Mouse (Mus musculus): ENCODE measurements around the gene Cnot9. TPM values are rescaled to one million over a fixed set of nuclear protein-coding genes. Genes with fewer than 3 reads are reported as not detected.

Cnot9 gene
- polyA plus RNA-seq, 1 experiment from 2014 or later, result 66.9 TPM

GRCm38 (mm10) chr1:74538650-74539049 is 32.8 kb downstream of the Cnot9 start:
- no peak overlapping the region for H3K27ac ChIP-seq
- no peaks in the 10 kb centered on the region for H3K9me3 ChIP-seq
- no peaks in the 10 kb centered on the region for H3K27me3 ChIP-seq
- H3K9ac ChIP-seq, result no peak overlapping the region
- H3K4me1 ChIP-seq, result peaks cover 3% of the 10 kb centered on the region; the same call in 1 of the 2 replicates
- no peak overlapping the region for H3K4me2 ChIP-seq
- no peak for ATAC-seq (ENCODE audit: borderline replicate concordance, extremely low read depth, low FRiP score, low TSS enrichment)
- H3K36me3 ChIP-seq, result no peaks in the 10 kb centered on the region
- H3K4me3 ChIP-seq, result no peak overlapping the region

GRCm38 (mm10) chr1:74542451-74542961 is 36.6 kb downstream of the Cnot9 start, which contains the start of gene Plcd4:
Gene Plcd4, plus strand, starts transcription at chr1:74542888.
- ATAC-seq (ENCODE audit: borderline replicate concordance, extremely low read depth, low FRiP score, low TSS enrichment), result no peak
- 7% methylated on average over 6 of the region's 6 CpGs for WGBS
- Histone ChIP-seq H3K27ac (no peak within 1 kb of the TSS), H3K4me3 (no peak within 1 kb of the TSS), H3K27me3 (no peaks in the 10 kb centered on the region), H3K9ac (no peak within 1 kb of the TSS), H3K36me3 (no peaks in the 10 kb centered on the region), H3K9me3 (no peaks in the 10 kb centered on the region), H3K4me2 (no peak within 1 kb of the TSS), H3K4me1 (peaks cover 3% of the 10 kb centered on the region; the same call in 1 of the 2 replicates)

GRCm38 (mm10) chr1:74544184-74544583 is 38.3 kb downstream of the Cnot9 start, which contains the start of gene Usp37:
Gene Usp37, minus strand, starts transcription at chr1:74544284.
- Histone ChIP-seq H3K36me3 (no peaks in the 10 kb centered on the region), H3K27me3 (no peaks in the 10 kb centered on the region), H3K4me3 (no peak within 1 kb of the TSS), H3K4me2 (no peak within 1 kb of the TSS), H3K4me1 (peaks cover 3% of the 10 kb centered on the region; the same call in 1 of the 2 replicates), H3K9me3 (no peaks in the 10 kb centered on the region), H3K9ac (no peak within 1 kb of the TSS), H3K27ac (no peak within 1 kb of the TSS)
- ATAC-seq (ENCODE audit: borderline replicate concordance, extremely low read depth, low FRiP score, low TSS enrichment), result no peak
- WGBS, result 69% methylated on average over 4 of the region's 4 CpGs

- H3K9me3 ChIP-seq, result no peaks in the 10 kb centered on the region
- no peaks in the 10 kb centered on the region for H3K27me3 ChIP-seq
- no peak overlapping the region for H3K4me3 ChIP-seq
- no peak overlapping the region for H3K27ac ChIP-seq
- no peak overlapping the region for H3K9ac ChIP-seq
- no peaks in the 10 kb centered on the region for H3K4me1 ChIP-seq
- H3K4me2 ChIP-seq, result no peak overlapping the region
- H3K36me3 ChIP-seq, result peaks cover 7% of the 10 kb centered on the region; the same call in 1 of the 2 replicates
- 75% methylated on average over 5 of the region's 5 CpGs for WGBS
- ATAC-seq (ENCODE audit: borderline replicate concordance, extremely low read depth, low FRiP score, low TSS enrichment), result no peak
These were observed 53.2 kb downstream of the Cnot9 start for GRCm38 (mm10) chr1:74559061-74559460.

GRCm38 (mm10) chr1:74565834-74566233 is 60.0 kb downstream of the Cnot9 start:
- no peaks in the 10 kb centered on the region for H3K4me1 ChIP-seq
- ATAC-seq (ENCODE audit: borderline replicate concordance, extremely low read depth, low FRiP score, low TSS enrichment), result no peak
- no peak overlapping the region for H3K9ac ChIP-seq
- no peak overlapping the region for H3K4me3 ChIP-seq
- 90% methylated on average over 6 of the region's 6 CpGs for WGBS
- H3K9me3 ChIP-seq, result no peaks in the 10 kb centered on the region
- H3K4me2 ChIP-seq, result no peak overlapping the region
- no peak overlapping the region for H3K27ac ChIP-seq
- H3K36me3 ChIP-seq, result peaks cover 61% of the 10 kb centered on the region
- no peaks in the 10 kb centered on the region for H3K27me3 ChIP-seq

GRCm38 (mm10) chr1:74569739-74570719 is 64.2 kb downstream of the Cnot9 start:
- H3K27me3 ChIP-seq, result no peaks in the 10 kb centered on the region
- no peak for ATAC-seq (ENCODE audit: borderline replicate concordance, extremely low read depth, low FRiP score, low TSS enrichment)
- no peak overlapping the region for H3K9ac ChIP-seq
- 92% methylated on average over 29 of the region's 29 CpGs for WGBS
- H3K4me3 ChIP-seq, result no peak overlapping the region
- H3K4me1 ChIP-seq, result no peaks in the 10 kb centered on the region
- peaks cover 86% of the 10 kb centered on the region for H3K36me3 ChIP-seq
- H3K27ac ChIP-seq, result no peak overlapping the region
- H3K4me2 ChIP-seq, result no peak overlapping the region
- no peaks in the 10 kb centered on the region for H3K9me3 ChIP-seq

Other genes starting within 250 kb of the Cnot9 start
- 0.19 TPM in 1 of 2 replicates, not detected in the other for gene Gpbar1, start 227.5 kb upstream of the Cnot9 start, polyA plus RNA-seq (2015; fragmentation: Nextera tagmentation; extraction: Ambion mirVana)
- 248 and 261 TPM in 2 replicates for gene Aamp, start 221.3 kb upstream of the Cnot9 start, polyA plus RNA-seq (2015; fragmentation: Nextera tagmentation; extraction: Ambion mirVana)
- 103 and 106 TPM in 2 replicates for gene Pnkd, start 221.1 kb upstream of the Cnot9 start, polyA plus RNA-seq (2015; fragmentation: Nextera tagmentation; extraction: Ambion mirVana)
- 38.0 and 44.4 TPM in 2 replicates for gene Tmbim1, start 200.4 kb upstream of the Cnot9 start, polyA plus RNA-seq (2015; fragmentation: Nextera tagmentation; extraction: Ambion mirVana)
- 1.1 TPM in 2 replicates for gene Catip, start 143.9 kb upstream of the Cnot9 start, polyA plus RNA-seq (2015; fragmentation: Nextera tagmentation; extraction: Ambion mirVana)
- gene Slc11a1, start 130.9 kb upstream of the Cnot9 start, polyA plus RNA-seq (2015; fragmentation: Nextera tagmentation; extraction: Ambion mirVana), result 4.5 and 4.6 TPM in 2 replicates
- 93.0 and 96.0 TPM in 2 replicates for gene Ctdsp1, start 114.5 kb upstream of the Cnot9 start, polyA plus RNA-seq (2015; fragmentation: Nextera tagmentation; extraction: Ambion mirVana)
- 0.34 and 0.40 TPM in 2 replicates for gene Vil1, start 96.7 kb upstream of the Cnot9 start, polyA plus RNA-seq (2015; fragmentation: Nextera tagmentation; extraction: Ambion mirVana)
- 0.68 and 0.80 TPM in 2 replicates for gene Plcd4, start 36.8 kb downstream of the Cnot9 start, polyA plus RNA-seq (2015; fragmentation: Nextera tagmentation; extraction: Ambion mirVana)
- 30.9 and 31.0 TPM in 2 replicates for gene Usp37, start 38.2 kb downstream of the Cnot9 start, polyA plus RNA-seq (2015; fragmentation: Nextera tagmentation; extraction: Ambion mirVana)
- gene Zfp142, start 82.2 kb downstream of the Cnot9 start, polyA plus RNA-seq (2015; fragmentation: Nextera tagmentation; extraction: Ambion mirVana), result 6.5 and 6.9 TPM in 2 replicates
- 18.4 and 20.0 TPM in 2 replicates for gene Bcs1l, start 82.2 kb downstream of the Cnot9 start, polyA plus RNA-seq (2015; fragmentation: Nextera tagmentation; extraction: Ambion mirVana)
- gene Rnf25, start 95.3 kb downstream of the Cnot9 start, polyA plus RNA-seq (2015; fragmentation: Nextera tagmentation; extraction: Ambion mirVana), result 32.4 and 33.7 TPM in 2 replicates
- gene Stk36, start 95.4 kb downstream of the Cnot9 start, polyA plus RNA-seq (2015; fragmentation: Nextera tagmentation; extraction: Ambion mirVana), result 7.8 and 8.9 TPM in 2 replicates
- 15.9 and 16.5 TPM in 2 replicates for gene Ttll4, start 155.7 kb downstream of the Cnot9 start, polyA plus RNA-seq (2015; fragmentation: Nextera tagmentation; extraction: Ambion mirVana)
- gene Cyp27a1, start 207.5 kb downstream of the Cnot9 start, polyA plus RNA-seq (2015; fragmentation: Nextera tagmentation; extraction: Ambion mirVana), result 3.0 TPM in 2 replicates
- 0.34 and 0.57 TPM in 2 replicates for gene Prkag3, start 243.2 kb downstream of the Cnot9 start, polyA plus RNA-seq (2015; fragmentation: Nextera tagmentation; extraction: Ambion mirVana)

Measured in lung, embryonic 15.5 days (tissue).